Mouse (Mus musculus) embryonic facial prominence, embryonic 12.5 days (tissue): ENCODE measurements around the gene Aplp1. TPM values are rescaled to one million over a fixed set of nuclear protein-coding genes. Genes with fewer than 3 reads are reported as not detected.

Experiments used
- ATAC-seq: fragments of 200-750 bp; cut with Nextera tagmentation; 2 replicates; pipeline ENCODE4 v1.8.0; 2017; ENCODE audit not compliant: insufficient number of reproducible peaks, insufficient read depth, low FRiP score, low TSS enrichment
- H3K27ac ChIP-seq: fragments of 300-500 bp; sonication (generic); 2 replicates; pipeline ENCODE4 v1.5.1; 2016; ENCODE audit warnings: mild to moderate bottlenecking
- H3K27me3 ChIP-seq: fragments of 300-500 bp; sonication (generic); 2 replicates; pipeline ENCODE4 v1.6.1; 2016; ENCODE audit warnings: mild to moderate bottlenecking, moderate library complexity
- H3K36me3 ChIP-seq: fragments of 300-500 bp; sonication (generic); 2 replicates; pipeline ENCODE4 v1.6.1; 2016; ENCODE audit warnings: mild to moderate bottlenecking
- H3K4me1 ChIP-seq: fragments of 300-500 bp; sonication (generic); 2 replicates; pipeline ENCODE4 v1.6.1; 2016
- H3K4me2 ChIP-seq: fragments of 300-500 bp; sonication (generic); replicated peaks from 2 replicates; pipeline ENCODE4 v1.6.1; 2016; ENCODE audit warnings: mild to moderate bottlenecking, moderate library complexity
- H3K4me3 ChIP-seq: fragments of 300-500 bp; sonication (generic); 2 replicates; pipeline ENCODE4 v1.5.1; 2016; ENCODE audit warnings: mild to moderate bottlenecking
- H3K9ac ChIP-seq: fragments of 300-500 bp; sonication (generic); 2 replicates; pipeline ENCODE4 v1.6.1; 2016; ENCODE audit warnings: mild to moderate bottlenecking, moderate library complexity
- H3K9me3 ChIP-seq: fragments of 300-500 bp; sonication (generic); 2 replicates; pipeline ENCODE4 v1.6.1; 2016; ENCODE audit warnings: mild to moderate bottlenecking, moderate library complexity
- WGBS: fragments of 180-500 bp; shearing (Covaris S2); methylation state at CpG from one replicate; pipeline ENCODE4 v1.1.7; 2016; 5-methylcytosine and 5-hydroxymethylcytosine counted together
- polyA plus RNA-seq: library from polyadenylated mRNA; unstranded; fragments of >200 nt; fragmentation: Nextera tagmentation; extraction: Ambion mirVana; gene quantifications from 2 replicates; pipeline ENCODE4 v1.2.1, GENCODE M21; 2016

The Aplp1 gene
- polyA plus RNA-seq, 1 experiment from 2014 or later = 66.5 TPM

- H3K36me3 ChIP-seq = peaks cover 14% of the 10 kb centered on the region
- H3K9ac ChIP-seq = peak overlapping the region; percentile 59
- no peak overlapping the region for H3K27ac ChIP-seq
- H3K4me3 ChIP-seq = peak overlapping the region; percentile 58
- peaks cover 23% of the 10 kb centered on the region; the same call in 1 of the 2 replicates for H3K27me3 ChIP-seq
- under 1% methylated on average over 45 of the region's 45 CpGs for WGBS
- peak; percentile 57; the same call in 1 of the 2 replicates for ATAC-seq
- H3K9me3 ChIP-seq = 0 out of 2 replicates have a peak, but pooled peaks cover 3% of the 10 kb centered on the region
- peak overlapping the region; percentile 91 for H3K4me2 ChIP-seq
- H3K4me1 ChIP-seq = peaks cover 12% of the 10 kb centered on the region
Measured at GRCm38 (mm10) chr7:30421890-30422435, 23.4 kb downstream of the Aplp1 start.

GRCm38 (mm10) chr7:30421175-30421889 lies 24.0 kb downstream of the Aplp1 start, which contains the start of gene Nfkbid:
TSS of gene Nfkbid (plus strand) at chr7:30421732.
- Histone ChIP-seq H3K36me3 (peaks cover 9% of the 10 kb centered on the region), H3K4me3 (peak within 1 kb of the TSS; percentile 58), H3K9ac (peak within 1 kb of the TSS; percentile 59), H3K4me1 (peaks cover 12% of the 10 kb centered on the region), H3K27me3 (peaks cover 23% of the 10 kb centered on the region; the same call in 1 of the 2 replicates), H3K27ac (no peak within 1 kb of the TSS), H3K9me3 (0 out of 2 replicates have a peak, but pooled peaks cover 3% of the 10 kb centered on the region), H3K4me2 (peak within 1 kb of the TSS; percentile 91)
- 10% methylated on average over 31 of the region's 31 CpGs for WGBS
- ATAC-seq = no peak

- Histone ChIP-seq H3K9me3 (0 out of 2 replicates have a peak, but pooled peaks cover 3% of the 10 kb centered on the region), H3K4me2 (no peak overlapping the region), H3K4me3 (no peak overlapping the region), H3K9ac (no peak overlapping the region), H3K27ac (no peak overlapping the region), H3K36me3 (peaks cover 4% of the 10 kb centered on the region; the same call in 1 of the 2 replicates), H3K27me3 (peaks cover 23% of the 10 kb centered on the region; the same call in 1 of the 2 replicates), H3K4me1 (peaks cover 12% of the 10 kb centered on the region)
- ATAC-seq = no peak
- WGBS = 75% methylated on average over 3 of the region's 3 CpGs
Measured at GRCm38 (mm10) chr7:30420673-30421072, 24.7 kb downstream of the Aplp1 start.

GRCm38 (mm10) chr7:30419561-30420499 lies 25.5 kb downstream of the Aplp1 start, which contains the start of gene Hcst:
TSS of gene Hcst (minus strand) at chr7:30419854.
- H3K4me2 ChIP-seq = no peak within 1 kb of the TSS
- no peak within 1 kb of the TSS for H3K27ac ChIP-seq
- 67% methylated on average over 10 of the region's 10 CpGs for WGBS
- H3K27me3 ChIP-seq = peaks cover 23% of the 10 kb centered on the region; the same call in 1 of the 2 replicates
- peaks cover 12% of the 10 kb centered on the region for H3K4me1 ChIP-seq
- no peak within 1 kb of the TSS for H3K9ac ChIP-seq
- no peak within 1 kb of the TSS for H3K4me3 ChIP-seq
- no peaks in the 10 kb centered on the region for H3K36me3 ChIP-seq
- no peak for ATAC-seq
- 0 out of 2 replicates have a peak, but pooled peaks cover 3% of the 10 kb centered on the region for H3K9me3 ChIP-seq

- H3K4me1 ChIP-seq = peaks cover 7% of the 10 kb centered on the region
- no peak overlapping the region for H3K27ac ChIP-seq
- ATAC-seq = no peak
- H3K9ac ChIP-seq = no peak overlapping the region
- H3K4me2 ChIP-seq = no peak overlapping the region
- H3K27me3 ChIP-seq = peaks cover 9% of the 10 kb centered on the region; the same call in 1 of the 2 replicates
- WGBS = 74% methylated on average over 9 of the region's 9 CpGs
- no peaks in the 10 kb centered on the region for H3K36me3 ChIP-seq
- 0 out of 2 replicates have a peak, but pooled peaks cover 3% of the 10 kb centered on the region for H3K9me3 ChIP-seq
- no peak overlapping the region for H3K4me3 ChIP-seq
Measured at GRCm38 (mm10) chr7:30417856-30418255, 27.5 kb downstream of the Aplp1 start.

GRCm38 (mm10) chr7:30413596-30413995 lies 31.7 kb downstream of the Aplp1 start, which contains the start of gene Tyrobp:
TSS of gene Tyrobp (plus strand) at chr7:30413760.
- Histone ChIP-seq H3K4me3 (no peak within 1 kb of the TSS), H3K9me3 (no peaks in the 10 kb centered on the region), H3K9ac (no peak within 1 kb of the TSS), H3K4me1 (no peaks in the 10 kb centered on the region), H3K27me3 (no peaks in the 10 kb centered on the region), H3K27ac (no peak within 1 kb of the TSS), H3K4me2 (no peak within 1 kb of the TSS), H3K36me3 (no peaks in the 10 kb centered on the region)
- ATAC-seq = no peak
- 71% methylated on average over 5 of the region's 5 CpGs for WGBS

- Histone ChIP-seq H3K27ac (no peak overlapping the region), H3K36me3 (no peaks in the 10 kb centered on the region), H3K4me1 (no peaks in the 10 kb centered on the region), H3K9ac (no peak overlapping the region), H3K9me3 (no peaks in the 10 kb centered on the region), H3K27me3 (no peaks in the 10 kb centered on the region), H3K4me2 (no peak overlapping the region), H3K4me3 (no peak overlapping the region)
- WGBS = 41% methylated on average over 4 of the region's 4 CpGs
- ATAC-seq = no peak
Measured at GRCm38 (mm10) chr7:30412735-30413147, 32.6 kb downstream of the Aplp1 start.

- WGBS = 66% methylated on average over 3 of the region's 3 CpGs
- no peak overlapping the region for H3K9ac ChIP-seq
- no peaks in the 10 kb centered on the region for H3K9me3 ChIP-seq
- ATAC-seq = no peak
- H3K4me3 ChIP-seq = no peak overlapping the region
- H3K27me3 ChIP-seq = no peaks in the 10 kb centered on the region; the same call in 1 of the 2 replicates
- H3K4me1 ChIP-seq = no peaks in the 10 kb centered on the region
- no peak overlapping the region for H3K27ac ChIP-seq
- no peak overlapping the region for H3K4me2 ChIP-seq
- no peaks in the 10 kb centered on the region for H3K36me3 ChIP-seq
Measured at GRCm38 (mm10) chr7:30411023-30411422, 34.3 kb downstream of the Aplp1 start.

GRCm38 (mm10) chr7:30409789-30410188 lies 35.5 kb downstream of the Aplp1 start:
- no peaks in the 10 kb centered on the region for H3K36me3 ChIP-seq
- no peak overlapping the region for H3K9ac ChIP-seq
- no peaks in the 10 kb centered on the region for H3K4me1 ChIP-seq
- WGBS = 80% methylated on average over 2 of the region's 2 CpGs
- no peak for ATAC-seq
- H3K4me3 ChIP-seq = no peak overlapping the region
- no peak overlapping the region for H3K4me2 ChIP-seq
- no peak overlapping the region for H3K27ac ChIP-seq
- no peaks in the 10 kb centered on the region; the same call in 1 of the 2 replicates for H3K27me3 ChIP-seq
- H3K9me3 ChIP-seq = no peaks in the 10 kb centered on the region

- ATAC-seq = no peak
- no peaks in the 10 kb centered on the region for H3K36me3 ChIP-seq
- no peaks in the 10 kb centered on the region for H3K9me3 ChIP-seq
- no peak overlapping the region for H3K4me2 ChIP-seq
- no peaks in the 10 kb centered on the region for H3K4me1 ChIP-seq
- H3K27me3 ChIP-seq = no peaks in the 10 kb centered on the region; the same call in 1 of the 2 replicates
- no peak overlapping the region for H3K4me3 ChIP-seq
- no peak overlapping the region for H3K9ac ChIP-seq
- 84% methylated on average over 3 of the region's 3 CpGs for WGBS
- no peak overlapping the region for H3K27ac ChIP-seq
Measured at GRCm38 (mm10) chr7:30408639-30409038, 36.7 kb downstream of the Aplp1 start.

GRCm38 (mm10) chr7:30402343-30402742 lies 43.0 kb downstream of the Aplp1 start:
- Histone ChIP-seq H3K36me3 (no peaks in the 10 kb centered on the region), H3K9ac (no peak overlapping the region), H3K27me3 (no peaks in the 10 kb centered on the region; the same call in 1 of the 2 replicates), H3K4me1 (no peaks in the 10 kb centered on the region), H3K27ac (no peak overlapping the region), H3K4me3 (no peak overlapping the region), H3K4me2 (no peak overlapping the region), H3K9me3 (no peaks in the 10 kb centered on the region)
- 68% methylated on average over 4 of the region's 4 CpGs for WGBS
- no peak for ATAC-seq
